Mouse (Mus musculus): ENCODE results near the gene Dcp1a.

DNA sequence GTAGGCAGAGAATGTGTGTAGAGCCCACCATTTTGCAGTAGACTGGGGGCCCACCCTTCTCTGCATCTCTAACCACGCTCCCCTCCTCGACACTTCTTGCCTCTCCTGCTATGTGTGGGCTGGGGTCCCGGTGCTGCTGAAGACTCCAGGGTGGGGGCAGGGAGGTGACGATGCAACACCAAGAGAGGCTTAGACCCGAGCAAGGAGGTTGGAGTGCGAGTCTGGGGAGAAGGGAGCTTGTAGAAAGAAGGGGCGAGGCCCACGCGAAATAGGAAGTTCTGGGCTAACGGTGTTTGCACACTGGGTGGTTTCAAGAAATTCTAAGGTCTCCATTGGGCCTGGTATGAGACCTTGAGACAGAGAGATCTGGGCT, 70.4 kb downstream of the Dcp1a start:
- TF ChIP-seq CTCF (IDR thresholded peaks at IDR 0.05; ENCODE audit: borderline replicate concordance, insufficient read depth, low read depth, low read length) (no peak), POLR2A (IDR thresholded peaks at IDR 0.05; ENCODE audit: borderline replicate concordance, insufficient read depth, low read length) (no peak)

All from cerebellum, adult 2 months (tissue).